Mouse (Mus musculus): ENCODE data around the gene Nek9.
A peak's percentile ranks its signal among the peaks of the same experiment; 100 is the strongest.

Nek9 gene

GRCm38 (mm10) chr12:85347196-85347595 is 8.0 kb upstream of the Nek9 start:
- no peak for DNase-seq (ENCODE audit: low spot score)

- no peak for DNase-seq (ENCODE audit: low spot score)
Observed at GRCm38 (mm10) chr12:85346374-85346773, 7.2 kb upstream of the Nek9 start.

- no peak for DNase-seq (ENCODE audit: low spot score)
Observed at GRCm38 (mm10) chr12:85345559-85345958, 6.4 kb upstream of the Nek9 start.

GRCm38 (mm10) chr12:85344252-85344651 is 5.1 kb upstream of the Nek9 start:
- DNase-seq (ENCODE audit: low spot score): no peak

GRCm38 (mm10) chr12:85342310-85342709 is 3.1 kb upstream of the Nek9 start:
- DNase-seq (ENCODE audit: low spot score): no peak

- DNase-seq (ENCODE audit: low spot score): no peak
Observed at GRCm38 (mm10) chr12:85341131-85341530, 2.0 kb upstream of the Nek9 start.

- DNase-seq (ENCODE audit: low spot score): no peak
Observed at GRCm38 (mm10) chr12:85339947-85340346, 785 bp upstream of the Nek9 start.

GRCm38 (mm10) chr12:85338815-85339214 is 347 bp downstream of the Nek9 start:
- no peak for DNase-seq (ENCODE audit: low spot score)

GRCm38 (mm10) chr12:85337567-85338311 is 1.4 kb downstream of the Nek9 start:
- DNase-seq (ENCODE audit: low spot score): no peak

GRCm38 (mm10) chr12:85330153-85330552 is 9.0 kb downstream of the Nek9 start:
- DNase-seq (ENCODE audit: low spot score): no peak

- no peak for DNase-seq (ENCODE audit: low spot score)
Observed at GRCm38 (mm10) chr12:85308651-85309050, 30.5 kb downstream of the Nek9 start.

GRCm38 (mm10) chr12:85305247-85305892 is 33.8 kb downstream of the Nek9 start:
- DNase-seq (ENCODE audit: low spot score): peak; percentile 89

GRCm38 (mm10) chr12:85304725-85305124 is 34.4 kb downstream of the Nek9 start:
- DNase-seq (ENCODE audit: low spot score): no peak

- DNase-seq (ENCODE audit: low spot score): no peak
Observed at GRCm38 (mm10) chr12:85303256-85303655, 35.9 kb downstream of the Nek9 start.

- DNase-seq (ENCODE audit: low spot score): no peak
Observed at GRCm38 (mm10) chr12:85298835-85299180, 40.4 kb downstream of the Nek9 start.

GRCm38 (mm10) chr12:85298127-85298834 is 40.9 kb downstream of the Nek9 start:
- DNase-seq (ENCODE audit: low spot score): no peak

GRCm38 (mm10) chr12:85297345-85297997 is 41.7 kb downstream of the Nek9 start:
- no peak for DNase-seq (ENCODE audit: low spot score)

GRCm38 (mm10) chr12:85296915-85297314 is 42.2 kb downstream of the Nek9 start:
- DNase-seq (ENCODE audit: low spot score): no peak

- DNase-seq (ENCODE audit: low spot score): no peak
Observed at GRCm38 (mm10) chr12:85295506-85295905, 43.7 kb downstream of the Nek9 start.

- DNase-seq (ENCODE audit: low spot score): no peak
Observed at GRCm38 (mm10) chr12:85292906-85293305, 46.3 kb downstream of the Nek9 start.

- no peak for DNase-seq (ENCODE audit: low spot score)
Observed at GRCm38 (mm10) chr12:85292288-85292687, 46.9 kb downstream of the Nek9 start.

- no peak for DNase-seq (ENCODE audit: low spot score)
Observed at GRCm38 (mm10) chr12:85291541-85291940, 47.6 kb downstream of the Nek9 start.

GRCm38 (mm10) chr12:85290633-85291032 is 48.5 kb downstream of the Nek9 start:
- no peak for DNase-seq (ENCODE audit: low spot score)
